Mouse (Mus musculus) layer of hippocampus, postnatal 14 days (tissue): ENCODE data around the gene Nacad. TPM values are rescaled to one million over a fixed set of nuclear protein-coding genes. Genes with fewer than 3 reads are reported as not detected.

Experiments
- DNase-seq, 2 experiments: peaks; one replicate each; pipeline ENCODE4 v3.0.0; 2021 to 2022; ENCODE audit warnings: low spot score in 2 of 2, mixed read lengths in 1 of 2
- total RNA-seq, 2 experiments: library from RNA; stranded (reverse); gene quantifications; 2 replicates each; pipeline ENCODE4 v1.2.3; 2021

The Nacad gene
- total RNA-seq, 2 experiments from 2014 or later, result 58.1 to 61.9 TPM

DNA sequence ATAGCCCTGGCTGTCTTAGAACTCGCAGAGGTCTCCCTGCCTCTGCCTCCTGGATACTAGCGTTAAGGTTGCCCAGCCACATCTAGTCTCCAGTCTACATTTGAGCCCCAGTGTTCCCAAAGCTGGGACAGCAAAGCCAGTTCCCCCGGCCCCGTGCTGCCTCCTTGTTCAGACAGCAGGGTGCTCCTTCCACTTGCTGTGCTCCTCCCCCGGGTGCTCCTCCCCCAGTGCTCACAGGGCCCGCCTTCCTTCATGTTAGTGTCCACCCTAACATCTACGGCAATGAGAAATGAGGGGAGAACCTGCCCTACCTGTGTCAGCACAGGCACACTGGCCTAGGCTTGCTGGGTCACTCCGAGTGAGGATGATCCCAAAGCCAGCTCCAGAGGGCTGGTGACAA, 20.1 kb downstream of the Nacad start:
- no peak for DNase-seq

- DNase-seq, result no peak
These were observed 24.3 kb downstream of the Nacad start for GRCm38 (mm10) chr11:6581560-6581959.

DNA sequence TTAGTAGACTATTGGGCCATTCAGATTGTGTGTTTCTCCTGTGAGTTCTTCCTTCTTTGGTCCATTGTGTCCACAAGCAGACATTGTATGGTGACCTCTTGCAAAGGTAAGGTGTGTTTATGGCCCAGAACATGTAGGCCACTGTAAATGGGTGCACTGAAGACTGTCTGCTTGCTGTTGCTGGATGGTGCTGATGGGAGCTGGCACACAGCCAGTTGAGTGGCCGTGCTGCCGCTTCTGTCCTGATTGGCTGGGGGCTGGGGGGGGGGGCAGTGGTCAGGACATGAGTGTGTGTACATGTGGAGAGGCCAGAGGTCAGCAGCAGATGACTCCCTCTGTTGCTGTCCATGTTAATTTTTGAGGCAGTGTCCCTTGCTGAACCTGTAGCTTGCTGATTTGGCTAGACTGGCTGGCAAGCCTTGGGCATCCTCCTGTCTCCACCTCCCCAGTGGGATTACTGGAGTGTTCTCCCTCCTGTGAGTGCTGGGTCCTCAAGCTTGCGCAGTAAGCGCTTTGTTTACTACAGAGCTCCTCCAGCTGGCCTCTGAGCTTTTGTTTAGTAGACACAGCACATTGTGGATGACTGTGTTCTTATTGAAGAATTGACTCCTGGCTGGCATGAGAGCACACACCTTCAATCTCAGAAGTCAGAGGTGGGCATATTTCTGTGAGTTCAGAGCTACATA, 25.6 kb downstream of the Nacad start:
- no peak for DNase-seq

DNA sequence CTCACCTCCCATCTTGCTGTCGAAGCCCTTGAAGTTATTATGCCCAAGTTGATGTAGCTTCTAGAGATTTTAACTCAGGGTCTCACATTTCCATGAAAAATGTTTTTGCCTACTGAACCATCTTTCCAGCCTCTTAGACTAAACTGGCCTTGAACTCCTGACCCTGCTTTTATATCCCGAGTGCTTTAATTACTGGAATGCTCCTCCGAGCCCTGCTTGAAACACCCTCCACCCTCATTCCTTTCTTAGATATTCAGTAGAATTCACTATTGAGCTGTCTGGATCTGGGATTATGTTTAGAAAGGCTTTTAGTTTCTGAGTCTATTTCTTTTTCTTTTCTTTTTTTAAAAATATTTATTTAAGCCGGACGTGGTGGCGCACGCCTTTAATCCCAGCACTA, 26.5 kb downstream of the Nacad start:
- DNase-seq, result no peak

- DNase-seq, result no peak
These were observed 29.7 kb downstream of the Nacad start for GRCm38 (mm10) chr11:6576151-6576550.

DNA sequence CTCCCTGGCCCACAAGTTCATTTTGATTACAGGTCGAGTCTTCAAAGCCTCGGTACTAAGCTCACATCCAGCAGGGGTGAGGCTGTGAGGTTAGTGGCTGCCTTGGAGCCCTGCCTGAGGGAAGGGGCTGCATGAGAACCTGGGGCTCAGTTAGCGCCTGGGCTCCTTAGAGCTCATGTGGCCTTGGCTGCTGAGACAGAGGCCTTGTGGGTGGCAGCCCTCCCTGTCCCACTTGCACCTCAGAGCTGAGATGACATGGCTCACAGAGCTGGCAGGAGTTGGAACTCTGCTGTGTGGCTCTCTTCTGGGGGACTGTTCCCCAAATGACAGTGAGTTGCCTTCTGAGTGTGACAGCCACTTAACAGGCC, 36.5 kb downstream of the Nacad start:
- no peak for DNase-seq

DNA sequence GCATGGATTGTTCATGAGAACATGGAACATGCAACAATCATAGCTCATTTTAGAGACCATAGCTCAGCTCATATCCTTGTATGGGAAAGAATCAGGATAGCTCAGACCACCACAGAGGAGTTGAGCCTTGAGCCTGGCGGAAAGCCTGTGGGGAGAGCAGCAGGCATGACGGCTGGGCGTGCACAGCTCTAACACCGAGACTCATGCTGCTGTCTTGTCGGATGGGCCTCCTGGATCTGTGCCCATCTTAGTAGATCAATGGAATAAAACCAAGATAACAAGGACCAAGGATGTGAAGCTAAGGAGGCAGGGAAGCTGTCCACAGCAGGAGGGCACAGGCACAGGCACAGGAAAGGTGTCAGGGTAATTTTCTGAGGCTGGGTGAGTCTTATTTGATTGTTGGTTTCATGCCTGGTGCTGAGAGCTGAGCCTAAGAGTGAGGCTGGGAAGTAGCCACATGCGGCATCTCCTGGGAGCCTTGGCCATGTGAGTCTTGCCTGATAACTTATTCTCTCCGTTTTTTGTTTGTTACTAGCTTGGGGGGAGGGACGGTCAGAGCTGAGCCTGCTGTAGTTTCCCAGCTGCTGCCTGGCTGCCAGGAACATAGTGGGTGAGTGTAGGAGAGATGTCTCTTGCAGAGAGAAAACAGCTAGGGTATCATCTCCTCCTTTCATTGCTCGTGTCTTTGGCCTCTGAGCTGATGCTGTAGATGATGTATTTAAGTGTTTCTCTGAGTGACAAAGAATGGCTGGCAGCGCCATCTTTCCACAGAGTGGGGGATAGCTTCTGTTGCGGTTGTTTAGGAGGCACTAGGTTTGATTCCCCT, 37.1 kb downstream of the Nacad start:
- DNase-seq, result peak; percentile 41 to 44

GRCm38 (mm10) chr11:6567951-6568350, 37.9 kb downstream of the Nacad start:
- no peak for DNase-seq

- DNase-seq, result no peak
These were observed 39.4 kb downstream of the Nacad start for GRCm38 (mm10) chr11:6566496-6566895.

DNA sequence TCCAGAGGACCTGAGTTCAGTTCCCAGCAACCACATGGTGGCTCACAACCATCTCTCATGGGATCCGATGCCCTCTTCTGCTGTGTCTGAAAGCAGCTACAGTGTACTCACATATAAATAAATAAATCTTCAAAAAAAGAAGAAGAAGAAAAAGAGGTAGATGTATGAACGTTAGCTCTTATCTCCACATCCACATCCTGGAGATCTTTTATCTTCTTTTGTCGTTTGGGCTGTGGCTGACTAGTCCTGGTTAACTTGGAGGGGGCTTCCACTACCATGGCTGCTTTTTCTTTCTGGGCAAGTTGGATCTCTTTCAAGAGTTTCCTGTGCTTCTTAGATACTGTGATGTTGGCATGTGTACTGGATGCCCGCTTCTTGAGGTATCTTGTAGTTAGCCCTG, 42.7 kb downstream of the Nacad start:
- no peak for DNase-seq

GRCm38 (mm10) chr11:6562359-6562758, 43.5 kb downstream of the Nacad start:
- no peak for DNase-seq

- no peak for DNase-seq
These were observed 44.4 kb downstream of the Nacad start for GRCm38 (mm10) chr11:6561474-6561873.

DNA sequence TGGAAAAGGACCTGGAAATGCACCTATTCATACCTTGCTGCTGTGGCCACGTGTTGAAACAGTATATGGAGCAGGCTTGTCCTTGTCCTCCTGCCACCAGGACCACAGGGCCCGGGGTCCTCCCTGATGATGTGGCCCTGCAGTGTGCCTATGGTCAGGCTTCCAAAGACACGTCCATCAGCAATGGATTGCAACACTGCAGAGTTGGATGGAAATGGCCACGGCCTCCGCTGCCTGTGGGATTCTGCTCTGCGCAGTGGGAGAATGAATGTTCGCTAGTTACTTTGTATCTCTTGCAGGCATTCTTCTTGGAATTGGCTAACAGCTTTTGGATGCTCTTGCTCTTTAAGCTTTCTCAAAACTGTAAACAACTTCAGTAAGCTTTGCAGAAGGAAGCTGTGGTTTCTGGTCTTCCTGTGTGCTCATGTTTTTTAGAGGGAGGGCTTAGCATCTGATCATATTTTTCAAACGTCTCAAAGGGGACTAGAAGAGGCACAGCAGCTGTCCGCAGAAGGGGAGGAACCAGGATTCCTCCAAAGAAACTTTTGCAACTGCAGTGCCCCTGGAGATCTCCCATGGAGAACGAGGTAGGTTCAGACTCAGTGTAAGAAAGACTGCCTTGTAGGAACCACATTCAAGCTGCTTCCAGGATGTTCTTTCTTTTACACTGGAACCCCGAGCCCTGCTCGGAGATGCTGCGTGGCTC, 45.0 kb downstream of the Nacad start:
- DNase-seq, result no peak

- DNase-seq, result no peak
These were observed 45.9 kb downstream of the Nacad start for GRCm38 (mm10) chr11:6559996-6560395.

- no peak for DNase-seq
These were observed 47.6 kb downstream of the Nacad start for GRCm38 (mm10) chr11:6558234-6558633.

- no peak for DNase-seq
These were observed 55.7 kb downstream of the Nacad start for GRCm38 (mm10) chr11:6550201-6550600.

DNA sequence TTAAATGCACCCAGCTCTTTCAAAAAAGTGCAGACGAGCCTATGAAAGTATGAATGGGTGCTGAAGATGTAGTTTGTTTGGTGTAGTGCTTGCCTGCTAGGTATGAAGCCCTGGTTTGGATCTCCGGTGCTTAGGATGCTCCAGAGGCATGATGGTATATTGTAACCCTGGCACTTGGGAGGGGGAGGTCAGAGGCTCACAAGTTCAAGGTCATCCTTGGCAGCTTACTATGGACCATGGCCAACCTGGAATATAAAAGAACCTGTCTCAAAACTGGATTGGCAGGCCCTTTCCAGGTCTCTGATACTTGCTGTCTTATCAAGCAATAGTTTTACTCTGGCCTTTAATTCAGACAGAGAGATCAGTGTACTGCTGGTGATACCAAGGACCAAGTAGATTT, 56.1 kb downstream of the Nacad start:
- DNase-seq, result no peak

Other genes starting within 250 kb of the Nacad start
- gene Zmiz2, start 217.0 kb downstream of the Nacad start, total RNA-seq, result 100 to 1,000 TPM; 165 to 169 TPM
- gene Ppia, start 190.6 kb downstream of the Nacad start, total RNA-seq, result 1,000 to 10,000 TPM; 1,939 to 1,976 TPM
- 10 to 100 TPM; 39.7 to 40.2 TPM for gene H2afv, start 161.6 kb downstream of the Nacad start, total RNA-seq
- gene Purb, start 130.1 kb downstream of the Nacad start, total RNA-seq, result 100 to 1,000 TPM; 258 to 283 TPM
- under 1 TPM; 0.48 to 0.74 TPM for gene Myo1g, start 85.1 kb downstream of the Nacad start, total RNA-seq
- 10 to 100 TPM; 51.8 to 54.5 TPM for gene Ccm2, start 59.2 kb downstream of the Nacad start, total RNA-seq
- 10 to 100 TPM; 47.2 to 52.5 TPM for gene Tbrg4, start 20.0 kb upstream of the Nacad start, total RNA-seq
- gene Wap, start 32.6 kb upstream of the Nacad start, total RNA-seq, result not detected
- 10 to 100 TPM in 1 of 2 experiments, 1 to 10 TPM in 1; 5.6 to 11.9 TPM for gene Ramp3, start 52.5 kb upstream of the Nacad start, total RNA-seq
- gene Gm11983, start 231.6 kb upstream of the Nacad start, total RNA-seq, result not detected